Mouse (Mus musculus): ENCODE results near the gene Axin1.
A peak's percentile ranks its signal among the peaks of the same experiment; 100 is the strongest.
"Not testable (repeated sequence)": the region's sequence is repeated elsewhere in the genome, so short reads cannot be mapped to it uniquely, and the experiment has no call there.

The Axin1 gene

DNA sequence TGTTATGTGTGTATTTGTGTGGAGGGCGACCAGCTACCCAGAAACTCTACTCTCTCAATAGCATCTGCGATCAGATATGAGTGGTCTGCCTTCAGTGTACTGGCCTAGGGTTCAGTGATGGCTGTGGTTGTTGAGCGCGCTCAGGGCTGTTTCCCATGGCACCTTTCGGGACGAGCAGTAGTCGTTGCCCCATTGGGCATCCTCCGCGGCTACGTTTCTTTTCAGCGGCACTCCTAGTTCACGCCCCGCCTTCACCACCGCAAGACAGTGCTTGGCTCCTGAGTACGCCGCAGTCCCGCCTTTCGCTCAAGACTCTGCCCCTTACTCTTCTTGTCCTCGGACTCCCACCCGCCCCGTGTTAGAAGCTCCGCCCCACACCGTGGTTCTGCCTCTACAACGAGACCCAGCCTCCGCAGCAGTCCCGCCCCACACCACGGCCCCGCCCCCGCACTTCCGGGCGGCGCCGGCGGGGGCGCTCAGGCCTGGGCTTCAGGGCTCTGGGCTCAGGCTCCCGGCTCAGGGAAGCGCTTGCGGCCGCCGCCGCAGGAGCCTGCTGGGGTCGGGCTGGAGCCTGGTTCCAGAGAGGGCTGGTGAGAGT lies at the start of gene Axin1:
Gene Axin1, plus strand, starts transcription at position 450 of the 598 bp plus-strand sequence.
- DNase-seq (ENCODE audit: low spot score in 2 of 2), result peak; percentile 92 to 94

GRCm38 (mm10) chr17:26089905-26090632 lies 48.4 kb upstream of the Axin1 start, which contains the start of gene Decr2:
Gene Decr2, minus strand, starts transcription at chr17:26090337.
- DNase-seq (ENCODE audit: low spot score in 2 of 2), result peak; percentile 66 to 80

- no peak for DNase-seq (ENCODE audit: low spot score in 2 of 2)
These were observed 43.9 kb upstream of the Axin1 start for GRCm38 (mm10) chr17:26094531-26095110.

GRCm38 (mm10) chr17:26095121-26095740 lies 43.3 kb upstream of the Axin1 start, which contains the start of gene Nme4:
Gene Nme4, minus strand, starts transcription at chr17:26095602.
- DNase-seq (ENCODE audit: low spot score in 2 of 2), result peak in 1 of 2 experiments; percentile 23

DNA sequence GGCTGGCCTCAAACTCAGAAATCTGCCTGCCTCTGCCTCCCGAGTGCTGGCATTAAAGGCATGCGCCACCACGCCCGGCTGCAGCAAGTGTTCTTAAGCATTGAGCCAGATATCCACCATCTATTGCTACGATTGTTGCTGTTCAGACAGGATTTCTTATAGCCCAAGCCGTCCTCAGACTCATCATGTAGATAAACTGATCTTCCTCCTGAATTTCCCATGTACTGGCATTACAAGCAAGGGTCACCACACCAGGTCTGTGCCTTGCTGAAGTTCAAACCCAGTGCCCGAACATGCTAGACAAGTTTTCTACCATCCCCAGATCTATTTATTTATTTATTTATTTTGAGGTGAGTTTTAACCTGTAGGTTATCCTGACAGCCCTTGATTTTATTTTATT lies 40.0 kb upstream of the Axin1 start:
- DNase-seq (ENCODE audit: low spot score in 2 of 2), result no peak

GRCm38 (mm10) chr17:26099316-26099715 lies 39.2 kb upstream of the Axin1 start:
- DNase-seq (ENCODE audit: low spot score in 2 of 2), result not testable (repeated sequence)

- no peak for DNase-seq (ENCODE audit: low spot score in 2 of 2)
These were observed 38.3 kb upstream of the Axin1 start for GRCm38 (mm10) chr17:26100166-26100565.

DNA sequence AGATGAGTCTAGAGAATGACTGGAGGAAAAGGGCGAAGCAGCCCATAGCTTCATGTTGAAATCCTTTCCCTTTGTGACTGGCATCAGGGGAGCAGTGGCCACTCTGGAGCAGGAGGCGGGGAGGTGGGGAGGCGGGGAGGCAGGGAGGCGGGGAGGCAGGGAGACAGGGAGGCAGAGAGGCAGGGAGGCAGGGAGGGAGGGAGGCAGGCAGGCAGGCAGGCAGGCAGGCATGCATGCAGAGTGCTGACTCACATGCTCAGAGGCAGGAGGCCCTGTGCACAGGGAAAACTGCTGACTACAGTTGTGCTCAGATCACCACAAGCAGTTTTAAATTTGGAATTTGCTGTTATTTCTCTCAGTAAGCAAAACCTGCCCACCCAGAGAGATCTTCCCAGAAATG lies 37.0 kb upstream of the Axin1 start:
- no peak for DNase-seq (ENCODE audit: low spot score in 2 of 2)

DNA sequence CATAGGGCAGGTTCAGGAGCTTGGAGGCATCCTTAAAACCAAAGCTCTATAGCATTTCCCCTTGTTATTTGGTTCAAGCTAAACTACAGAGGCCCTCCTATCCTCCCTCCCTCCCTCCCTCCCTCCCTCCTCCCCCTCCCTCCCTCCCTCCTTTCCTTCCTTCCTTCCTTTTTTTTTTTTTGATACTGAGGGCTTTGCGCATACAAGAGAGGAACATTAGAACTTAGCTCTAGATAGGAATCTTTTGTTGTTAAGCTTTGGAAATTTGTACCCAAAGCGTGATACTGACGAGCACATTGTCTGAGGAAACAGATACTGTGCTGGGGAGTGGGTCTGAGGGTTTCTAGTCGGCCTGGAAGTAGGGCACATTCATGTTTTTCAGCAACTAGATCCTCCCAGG lies 32.9 kb upstream of the Axin1 start:
- DNase-seq (ENCODE audit: low spot score in 2 of 2), result no peak

DNA sequence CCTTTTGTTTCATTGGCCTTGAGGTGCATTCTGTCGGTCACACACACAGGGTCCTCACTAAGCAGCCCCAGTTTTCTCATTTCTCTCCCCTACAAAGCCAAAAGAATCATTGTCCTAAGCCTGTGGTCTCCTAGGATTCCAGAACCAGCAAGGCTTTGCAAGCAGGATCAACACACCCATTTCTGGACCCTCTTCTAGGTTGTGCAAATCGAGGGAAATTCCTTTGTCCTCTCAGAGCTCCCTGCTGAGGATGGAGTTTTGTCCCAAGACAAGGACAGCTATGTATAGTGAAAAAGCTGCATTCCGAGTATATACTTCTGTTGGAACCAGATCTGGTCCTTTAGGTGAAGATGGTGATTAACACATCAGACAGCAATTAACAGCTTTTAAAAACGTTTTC lies 28.3 kb upstream of the Axin1 start:
- no peak for DNase-seq (ENCODE audit: low spot score in 2 of 2)

DNA sequence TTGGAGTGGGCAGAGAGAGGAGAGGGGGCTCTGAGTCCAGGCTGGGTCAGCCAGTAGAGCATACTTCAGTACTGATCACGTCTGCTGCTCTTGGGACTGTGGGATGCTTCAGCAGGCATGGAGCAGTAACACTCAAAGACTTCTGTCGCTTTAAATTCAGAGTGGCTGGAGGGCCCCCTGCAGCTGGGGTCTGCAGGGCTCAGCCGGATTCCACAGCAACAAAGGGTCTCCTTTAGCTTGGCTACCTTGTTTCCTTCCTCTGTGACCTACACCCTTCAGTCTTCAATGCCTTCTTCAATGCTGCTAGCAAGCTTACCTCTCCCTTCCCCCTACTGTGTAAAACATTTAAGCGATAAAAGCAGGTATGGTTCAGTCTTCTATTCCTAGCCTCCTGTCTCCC lies 27.5 kb upstream of the Axin1 start:
- no peak for DNase-seq (ENCODE audit: low spot score in 2 of 2)

DNA sequence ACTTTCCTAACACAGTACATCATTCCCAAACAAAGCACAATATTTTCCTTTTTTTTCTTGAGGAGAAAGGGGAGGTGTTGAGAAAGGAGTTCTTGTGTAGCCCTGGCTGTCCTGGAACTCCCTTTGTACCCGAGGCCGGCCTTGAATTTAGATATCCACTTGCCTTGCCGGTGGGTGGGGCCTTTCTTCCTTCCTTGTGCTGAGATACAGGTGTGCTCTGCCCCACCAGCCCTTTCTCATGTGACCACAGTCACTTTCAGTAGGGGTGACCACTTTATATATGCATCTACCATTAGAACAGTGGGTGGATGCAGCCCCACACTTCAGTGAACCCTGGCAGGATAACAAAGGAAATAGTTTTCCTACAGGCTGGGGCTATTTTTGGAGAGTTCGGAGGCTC lies 26.8 kb upstream of the Axin1 start:
- DNase-seq (ENCODE audit: low spot score in 2 of 2), result no peak

- DNase-seq (ENCODE audit: low spot score in 2 of 2), result no peak
These were observed 25.7 kb upstream of the Axin1 start for GRCm38 (mm10) chr17:26112751-26113150.

DNA sequence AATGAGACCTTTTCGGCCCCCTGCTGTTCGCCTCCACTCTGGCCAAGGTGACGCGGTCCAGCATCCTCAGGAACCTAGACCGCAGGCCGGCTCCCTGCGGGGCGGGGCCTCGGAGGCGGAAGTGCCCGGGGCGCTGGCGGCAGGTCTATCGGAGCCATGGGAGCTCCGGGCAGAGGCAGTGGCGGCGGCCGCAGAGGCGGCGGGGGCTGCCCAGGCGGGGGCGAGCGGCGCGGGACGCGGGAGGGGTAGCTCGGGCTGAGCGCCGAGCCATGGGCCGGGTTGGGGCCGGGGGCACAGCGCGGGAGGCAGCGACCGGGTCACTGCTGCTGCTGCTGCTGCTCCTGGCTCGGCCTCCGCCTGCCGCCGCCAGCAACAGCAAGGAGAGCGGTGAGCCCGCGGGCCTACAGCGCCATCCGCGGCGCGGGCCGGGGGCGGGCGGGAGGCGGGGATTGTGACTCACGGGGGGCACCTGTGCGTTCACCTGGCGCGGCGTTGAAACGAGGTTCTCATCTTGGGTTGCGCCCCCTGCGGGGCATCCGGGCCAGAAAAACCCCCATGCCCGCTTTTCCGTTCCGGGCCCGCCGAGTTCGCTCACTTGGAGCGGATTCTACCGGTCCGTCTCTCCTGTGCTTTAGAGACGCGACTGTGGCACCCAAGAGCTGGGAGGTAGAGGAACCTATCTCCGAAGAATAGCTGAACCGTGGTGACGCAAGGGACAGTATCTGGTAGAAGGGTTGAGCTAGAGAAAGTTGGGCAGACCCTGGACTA lies 25.1 kb upstream of the Axin1 start, which contains the start of gene Tmem8:
Gene Tmem8, plus strand, starts transcription at position 119 of the 768 bp plus-strand sequence.
- DNase-seq (ENCODE audit: low spot score in 2 of 2), result peak; percentile 46 to 75

DNA sequence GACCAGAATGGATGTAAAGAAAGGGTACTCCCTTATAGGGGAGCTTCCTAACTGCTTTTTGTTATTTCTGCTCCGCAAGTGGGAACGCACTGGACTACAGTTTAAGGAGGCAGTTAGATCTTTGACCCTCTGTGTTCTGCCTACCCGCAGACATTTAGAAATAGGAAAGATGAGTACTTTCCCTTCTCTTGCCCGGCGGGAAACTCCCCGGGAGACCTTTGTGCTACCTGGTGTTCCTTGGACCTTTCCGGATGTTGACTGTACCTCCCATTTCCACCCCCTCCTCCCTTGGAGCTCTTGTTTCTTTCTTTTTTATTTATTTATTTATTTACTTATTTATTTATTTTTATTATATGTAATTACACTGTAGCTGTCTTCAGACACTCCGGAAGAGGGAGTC lies 24.4 kb upstream of the Axin1 start:
- DNase-seq (ENCODE audit: low spot score in 2 of 2), result no peak

DNA sequence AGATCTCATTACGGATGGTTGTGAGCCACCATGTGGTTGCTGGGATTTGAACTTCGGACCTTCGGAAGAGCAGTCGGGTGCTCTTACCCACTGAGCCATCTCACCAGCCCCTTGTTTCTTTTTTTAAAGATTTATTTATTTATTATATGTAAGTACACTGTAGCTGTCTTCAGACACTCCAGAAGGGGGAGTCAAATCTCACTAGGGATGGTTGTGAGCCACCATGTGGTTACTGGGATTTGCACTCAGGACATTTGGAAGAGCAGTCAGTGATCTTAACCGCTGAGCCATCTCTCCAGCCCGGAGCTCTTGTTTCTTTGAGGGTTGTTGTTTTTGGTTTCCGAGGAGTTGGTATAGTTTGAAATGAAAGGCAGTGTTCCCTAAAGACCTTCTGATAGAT lies 24.0 kb upstream of the Axin1 start:
- DNase-seq (ENCODE audit: low spot score in 2 of 2), result not testable (repeated sequence)

DNA sequence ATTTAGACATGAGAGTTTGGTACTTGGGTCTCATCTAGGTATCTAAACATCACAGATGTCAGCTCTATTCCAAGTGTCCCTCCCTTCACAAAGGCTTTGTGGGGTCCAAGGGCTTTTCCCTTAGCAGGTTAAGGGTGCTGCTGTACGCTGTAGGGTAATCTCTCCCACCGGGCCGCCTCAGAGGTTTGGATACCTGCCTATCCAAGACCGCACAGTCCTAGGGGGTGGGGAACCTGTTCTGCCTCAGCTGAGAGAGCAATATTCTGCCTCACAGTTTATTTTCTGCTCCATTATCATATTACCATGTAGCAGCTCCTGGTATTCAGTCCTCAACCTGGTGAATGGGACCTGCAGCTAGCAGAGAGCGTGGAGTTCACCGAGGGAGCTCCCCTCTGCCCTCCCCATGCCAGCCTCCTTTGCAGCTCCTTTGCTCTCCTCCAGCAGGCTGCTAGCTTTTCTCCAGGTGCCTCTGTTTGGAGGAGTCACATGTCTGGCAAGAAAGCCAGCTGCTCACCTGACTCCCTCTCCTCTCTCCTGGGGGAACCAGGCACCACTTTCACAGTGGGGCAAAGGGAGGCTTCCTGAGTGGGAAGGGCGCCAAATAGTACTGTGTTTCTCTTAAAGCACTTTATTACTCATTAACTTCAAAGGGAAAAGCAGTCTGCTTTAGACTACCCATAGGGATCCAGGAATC lies 23.1 kb upstream of the Axin1 start:
- DNase-seq (ENCODE audit: low spot score in 2 of 2), result no peak

DNA sequence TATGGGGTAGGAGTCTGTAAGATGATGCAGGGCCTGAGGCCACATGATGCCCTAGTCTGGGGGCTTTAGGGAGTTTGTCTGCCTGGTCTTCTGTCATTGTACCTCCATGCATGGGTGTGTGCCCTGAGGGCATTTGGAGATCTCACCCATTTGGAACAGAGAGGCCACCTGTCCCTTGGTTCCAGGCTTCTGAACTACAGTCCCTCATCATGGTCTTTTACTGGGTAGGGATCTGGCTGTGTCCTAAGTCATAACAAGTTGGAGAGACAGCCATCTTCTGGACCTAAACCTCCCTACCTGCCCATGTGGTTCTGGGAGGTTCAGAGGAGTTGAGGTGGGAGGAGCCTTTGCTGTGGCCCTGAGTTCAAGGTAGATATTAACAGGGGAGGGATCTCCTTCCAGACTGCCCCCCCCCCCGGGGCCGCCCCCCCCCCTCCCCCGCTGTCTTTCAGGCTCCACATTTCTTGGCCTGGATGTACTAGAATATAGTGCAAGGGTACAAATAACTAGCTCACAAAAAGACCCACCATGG lies 22.5 kb upstream of the Axin1 start:
- no peak for DNase-seq (ENCODE audit: low spot score in 2 of 2)

- no peak for DNase-seq (ENCODE audit: low spot score in 2 of 2)
These were observed 21.8 kb upstream of the Axin1 start for GRCm38 (mm10) chr17:26116503-26117258.
